Mouse (Mus musculus) monocyte, adult 5-6 weeks (primary cell): ENCODE measurements around the gene Gm21477. TPM values are rescaled to one million over a fixed set of nuclear protein-coding genes. Genes with fewer than 3 reads are reported as not detected.
"Not testable (repeated sequence)": the region's sequence is repeated elsewhere in the genome, so short reads cannot be mapped to it uniquely, and the experiment has no call there.

ENCODE experiments used
- ATAC-seq: fragments of 153-309, 156-312 bp; replicated peaks from 2 replicates; pipeline ENCODE4 v1.8.0; 2017; ENCODE audit warnings: mild to moderate bottlenecking; ENCODE audit not compliant: low TSS enrichment, insufficient number of reproducible peaks, severe bottlenecking, poor library complexity, low FRiP score
- total RNA-seq: library from RNA; stranded (forward); fragments of 200-1000, 200-491, 200-594 nt; gene quantifications from 3 replicates; pipeline ENCODE4 v1.2.3, GENCODE M21; 2017

Gm21477 gene
- total RNA-seq, result not detected in 3 replicates

GRCm38 (mm10) chrY:87116521-87116920, at the start of gene Gm21477:
Gene Gm21477 (plus strand): TSS chrY:87116821.
- ATAC-seq, result not testable (repeated sequence)
